ENCODE assay signal across 19 mouse cellular contexts in the genomic region with DNA sequence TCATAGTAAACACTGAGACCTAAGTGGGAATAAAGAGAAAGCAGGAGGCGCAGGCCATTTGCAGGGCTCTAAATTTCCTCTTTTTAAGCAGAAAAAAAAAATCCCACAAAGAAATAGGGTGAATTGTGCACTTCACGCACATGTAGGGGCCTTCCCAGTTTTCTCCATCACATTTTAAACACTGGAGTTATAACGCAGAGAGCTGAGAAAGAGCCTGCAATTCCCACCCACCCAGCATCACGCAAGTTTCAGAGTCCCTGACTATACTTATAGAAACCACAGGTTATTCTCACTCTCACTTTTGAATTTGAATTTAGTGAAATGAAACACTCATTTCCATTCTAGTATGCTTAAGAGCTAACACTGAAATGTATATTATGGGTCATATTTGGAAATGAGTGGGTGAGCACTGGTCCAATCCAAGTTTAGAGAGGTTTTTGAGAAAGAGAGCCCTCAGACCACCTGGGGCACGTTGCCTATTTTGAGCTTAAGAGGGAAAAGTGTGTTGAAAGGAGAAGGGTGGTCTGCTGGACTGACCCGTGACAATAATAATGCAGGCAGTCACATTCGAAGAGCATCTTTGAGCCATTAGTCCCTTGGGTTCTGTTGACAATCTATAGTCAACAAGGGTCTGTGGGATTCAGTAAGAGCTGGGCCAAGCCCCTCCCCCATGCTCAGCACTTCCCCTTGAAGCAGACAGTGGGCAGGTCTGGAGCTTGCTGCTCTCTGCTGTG.
DNase-seq lines count a peak whose midpoint lies in the region; ATAC-seq and TF ChIP-seq lines count a peak whose summit lies in the region.
"Had no signal": no experiment of that assay in that cellular context is flagged by ENCODE, and none has a peak within 500 bp of the region (broad histone marks: within the 10 kb centered on the region; RNA-seq: fewer than 3 reads in every experiment).

No protein-coding gene starts in this region.

- ATAC-seq in heart, embryonic 12.5 days (ENCODE audit: insufficient number of reproducible peaks, low FRiP score), result no peak
- ATAC-seq in stomach, postnatal 0 days (ENCODE audit: low FRiP score, low TSS enrichment), result no peak
- ATAC-seq: forebrain, embryonic 15.5 days; hindbrain, postnatal 0 days; liver, postnatal 0 days had no signal

- H3K27ac ChIP-seq in heart, embryonic 12.5 days (ENCODE audit: poor library complexity, severe bottlenecking), result peak overlapping the region; percentile 61
- peak overlapping the region; percentile 50 for H3K27ac ChIP-seq in left cerebral cortex, adult 2 months
- peak overlapping the region; percentile 35; the same call in 1 of the 2 replicates for H3K27ac ChIP-seq in stomach, postnatal 0 days (replicated peaks)
- H3K27ac ChIP-seq: forebrain, embryonic 15.5 days; hindbrain, embryonic 10.5 days; hindbrain, postnatal 0 days; limb, embryonic 10.5 days had no signal

- intact Hi-C loops in heart, postnatal 14 days (cut with DNase I), result no loop called here
- intact Hi-C loops in left cerebral cortex, adult 2 months (cut with DNase I), result no loop called here

- no peak for TF ChIP-seq EP300 in stomach, postnatal 0 days (optimal IDR thresholded peaks at IDR 0.05)

- no peak overlapping the region for H3K4me3 ChIP-seq in heart, embryonic 12.5 days
- no peak overlapping the region for H3K4me3 ChIP-seq in left cerebral cortex, adult 2 months
- no peak overlapping the region for H3K4me3 ChIP-seq in stomach, postnatal 0 days (ENCODE audit: low read depth, low read length)
- H3K4me3 ChIP-seq: erythroblast, embryonic 14.5 days; forebrain, embryonic 15.5 days; hindbrain, embryonic 10.5 days; limb, embryonic 10.5 days had no signal

- no peaks in the 10 kb centered on the region for H3K36me3 ChIP-seq in heart, embryonic 12.5 days
- H3K36me3 ChIP-seq in stomach, postnatal 0 days (ENCODE audit: control insufficient read depth, insufficient read depth, low read length), result no peaks in the 10 kb centered on the region
- H3K36me3 ChIP-seq: forebrain, embryonic 15.5 days; hindbrain, embryonic 10.5 days; limb, embryonic 10.5 days had no signal

- no peaks in the 10 kb centered on the region for H3K27me3 ChIP-seq in heart, embryonic 12.5 days (replicated peaks)
- H3K27me3 ChIP-seq in stomach, postnatal 0 days (ENCODE audit: control insufficient read depth, insufficient read depth, low read length), result no peaks in the 10 kb centered on the region
- H3K27me3 ChIP-seq: forebrain, embryonic 15.5 days; Patski had no signal

- 69% methylated on average over 7 of the region's 7 CpGs for WGBS in heart, embryonic 12.5 days
- WGBS in stomach, postnatal 0 days, result 83% methylated on average over 7 of the region's 7 CpGs

- no peak for TF ChIP-seq CTCF in left cerebral cortex, adult 2 months (IDR thresholded peaks at IDR 0.05)
- no peak for TF ChIP-seq CTCF in stomach, postnatal 0 days (IDR thresholded peaks at IDR 0.05; ENCODE audit: low read depth)

- H3K4me2 ChIP-seq in heart, embryonic 12.5 days, result no peak overlapping the region
- H3K4me2 ChIP-seq in stomach, postnatal 0 days (replicated peaks; ENCODE audit: low read depth), result no peak overlapping the region
- H3K4me2 ChIP-seq: forebrain, embryonic 15.5 days had no signal

- DNase-seq in heart, postnatal 14 days, result no peak
- no peak for DNase-seq in left cerebral cortex, adult 2 months (ENCODE audit: extremely low spot score in 1 of 2, low spot score in 2 of 2)
- DNase-seq in left cerebral cortex, adult 8-10 months (ENCODE audit: low spot score in 2 of 2), result no peak
- peak; percentile 5 for DNase-seq in NIH3T3 (ENCODE audit: low read depth)
- DNase-seq in stomach, postnatal 0 days (ENCODE audit: low spot score), result no peak
- DNase-seq in gastrocnemius, adult 8-10 months (ENCODE audit: low spot score in 2 of 2), result no peak
- DNase-seq: adrenal gland, adult 8-10 months; cerebellum, adult 9-10 months; kidney, adult 11 months; liver, postnatal 0 days; right cerebral cortex, postnatal 4 days; thymus, postnatal 4 days had no signal

- H3K9me3 ChIP-seq in heart, embryonic 12.5 days (replicated peaks), result no peaks in the 10 kb centered on the region
- H3K9me3 ChIP-seq in stomach, postnatal 0 days (ENCODE audit: control insufficient read depth, low read length), result no peaks in the 10 kb centered on the region
- H3K9me3 ChIP-seq: forebrain, embryonic 15.5 days; hindbrain, embryonic 10.5 days; limb, embryonic 10.5 days had no signal

- H3K4me1 ChIP-seq in heart, embryonic 12.5 days (replicated peaks), result peaks cover 44% of the 10 kb centered on the region
- H3K4me1 ChIP-seq in stomach, postnatal 0 days (replicated peaks; ENCODE audit: control insufficient read depth, insufficient read depth), result no peaks in the 10 kb centered on the region; the same call in 1 of the 2 replicates

- no peak overlapping the region for H3K9ac ChIP-seq in heart, embryonic 12.5 days
- H3K9ac ChIP-seq in stomach, postnatal 0 days (ENCODE audit: low read length), result no peak overlapping the region
- H3K9ac ChIP-seq: forebrain, embryonic 15.5 days; liver, postnatal 0 days had no signal
